Mouse (Mus musculus) cerebral cortex, adult 2 months (tissue): ENCODE results near the gene Peli2.

Experiments used
- WGBS: fragments of 180-500 bp; shearing (Covaris S2); methylation state at CpG from one replicate; pipeline ENCODE4 v1.1.7; 2018; 5-methylcytosine and 5-hydroxymethylcytosine counted together

Peli2 gene

DNA sequence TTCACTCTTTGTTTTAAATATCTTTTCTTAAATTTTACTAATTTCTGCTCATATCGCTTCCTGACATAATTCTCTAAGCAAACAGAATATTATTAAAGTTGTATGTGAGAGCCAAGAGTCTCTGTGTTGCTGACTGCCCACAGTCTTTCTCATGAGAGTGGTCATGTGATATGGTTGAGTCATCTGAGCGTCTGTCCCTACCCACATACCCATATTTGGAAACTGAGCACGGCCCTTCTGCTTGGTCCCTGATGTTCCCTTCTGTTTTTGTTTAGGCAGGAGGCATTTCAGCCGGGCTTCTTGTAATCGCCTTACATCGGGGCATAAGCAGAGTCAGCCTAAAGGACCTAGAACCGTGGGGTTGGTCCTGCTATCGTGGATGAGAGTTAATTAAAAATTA is 68.7 kb downstream of the Peli2 start:
- 44% methylated on average over 8 of the region's 8 CpGs for WGBS

DNA sequence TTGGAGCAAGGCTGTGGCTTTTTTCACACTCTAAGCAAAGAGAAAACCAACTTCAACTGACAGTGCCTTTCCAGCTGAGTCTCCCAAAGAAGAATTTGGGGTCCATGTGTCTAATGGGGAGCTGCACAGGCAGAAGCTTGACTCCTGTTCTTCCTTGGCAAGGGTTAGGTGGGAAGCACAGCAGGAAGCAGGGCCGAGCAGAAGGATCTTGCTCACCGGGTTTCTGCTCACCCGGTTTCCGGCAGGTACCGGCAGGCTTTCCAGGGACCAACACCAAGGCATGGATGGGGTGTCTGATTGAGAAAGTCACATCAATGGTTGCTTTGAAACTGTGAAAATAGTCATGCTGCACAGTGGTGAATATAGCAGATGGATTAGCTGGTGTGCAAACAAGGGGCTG is 70.3 kb downstream of the Peli2 start:
- 83% methylated on average over 5 of the region's 5 CpGs for WGBS

DNA sequence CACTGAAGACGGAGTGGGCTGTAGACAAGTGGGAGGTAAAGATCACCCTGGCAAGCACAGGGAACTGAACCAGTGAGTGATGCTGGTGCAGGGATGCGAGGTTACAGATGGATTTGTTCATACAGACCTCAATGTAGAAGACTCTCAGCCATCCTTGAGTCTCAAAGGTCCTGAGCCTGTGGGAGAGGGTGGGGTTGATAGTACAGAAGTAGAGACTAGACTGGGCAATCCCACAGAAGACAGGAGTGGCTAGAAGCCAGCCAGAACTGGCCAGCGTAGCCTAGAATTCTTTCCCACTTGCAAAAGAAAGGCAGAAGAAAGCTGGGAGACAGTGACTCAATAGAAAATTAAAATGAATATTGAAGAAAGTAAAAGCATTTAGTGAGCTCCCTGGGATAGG is 71.3 kb downstream of the Peli2 start:
- WGBS = 89% methylated on average over 3 of the region's 3 CpGs

DNA sequence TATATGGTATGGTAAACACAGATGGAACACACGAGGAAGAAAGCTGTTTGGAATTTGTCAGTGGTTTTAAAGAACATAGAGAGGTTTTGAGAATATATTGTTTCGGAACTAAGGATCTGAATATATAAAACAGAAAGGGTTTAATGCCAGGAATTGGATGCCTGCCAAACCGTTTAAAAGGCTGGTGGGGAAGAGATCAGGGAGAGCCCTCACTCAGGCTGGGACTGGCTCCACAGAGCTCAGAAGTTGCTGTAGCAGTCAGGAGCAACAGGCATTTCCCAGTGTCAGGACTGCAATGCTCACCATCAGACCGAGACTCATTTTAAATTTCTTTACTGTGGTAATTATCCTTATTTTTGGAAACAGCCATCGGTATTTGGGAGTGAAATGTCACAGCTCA is 76.2 kb downstream of the Peli2 start:
- 53% methylated on average over 5 of the region's 5 CpGs for WGBS

DNA sequence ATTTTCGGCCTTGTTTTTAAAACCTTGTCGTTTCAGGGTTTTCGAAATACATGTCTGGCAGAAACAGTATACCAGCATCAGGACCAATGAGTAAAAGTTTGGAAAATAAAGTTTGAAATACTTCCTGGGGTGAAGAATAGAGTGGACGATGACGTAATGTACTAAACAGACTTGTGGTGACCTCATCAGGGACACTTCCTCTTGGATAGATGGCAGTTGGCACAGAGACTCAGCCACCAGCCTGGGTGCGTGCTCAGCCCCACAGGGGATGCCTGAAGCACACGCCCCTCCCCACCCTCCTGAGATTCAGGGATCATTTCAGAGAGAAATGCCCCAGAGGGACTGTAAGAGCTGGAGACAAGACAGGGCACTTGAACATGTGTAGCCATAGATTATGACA is 76.7 kb downstream of the Peli2 start:
- WGBS = 77% methylated on average over 7 of the region's 7 CpGs

DNA sequence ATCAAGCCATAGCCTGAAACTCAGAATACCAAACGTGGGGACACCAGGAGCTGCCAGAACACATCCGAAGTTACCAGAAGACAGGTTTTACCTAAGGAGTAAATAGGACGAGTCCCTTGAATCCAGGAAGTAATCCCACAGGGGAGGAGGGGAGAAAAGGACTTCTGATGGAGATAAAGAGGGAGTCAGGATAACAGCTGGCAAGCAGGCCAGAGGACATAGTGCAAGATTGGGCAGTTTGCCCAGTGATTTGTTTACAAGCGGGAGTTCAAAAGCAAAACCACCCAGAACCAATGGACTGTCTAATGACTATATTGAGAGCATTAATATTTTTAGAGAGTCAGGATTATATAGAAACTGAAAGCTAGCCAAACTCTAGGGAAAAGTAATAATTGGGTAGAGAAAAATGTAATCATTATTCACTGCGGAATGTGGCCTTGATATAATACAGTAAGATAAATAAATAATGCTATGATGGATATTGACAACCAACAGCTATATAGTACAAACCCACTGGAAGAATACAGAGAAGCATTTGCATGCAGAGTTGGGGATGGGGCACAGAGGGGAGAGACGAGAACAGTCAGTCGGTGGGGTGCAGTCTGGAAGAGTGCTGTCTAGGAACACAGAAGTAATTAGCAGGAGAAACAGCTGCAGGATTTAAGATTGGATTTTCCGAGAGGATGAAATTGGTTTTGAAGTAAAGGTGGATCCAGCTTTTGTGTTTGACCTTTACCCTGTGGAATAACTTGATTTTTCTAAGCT is 77.7 kb downstream of the Peli2 start:
- 73% methylated on average over 8 of the region's 8 CpGs for WGBS

DNA sequence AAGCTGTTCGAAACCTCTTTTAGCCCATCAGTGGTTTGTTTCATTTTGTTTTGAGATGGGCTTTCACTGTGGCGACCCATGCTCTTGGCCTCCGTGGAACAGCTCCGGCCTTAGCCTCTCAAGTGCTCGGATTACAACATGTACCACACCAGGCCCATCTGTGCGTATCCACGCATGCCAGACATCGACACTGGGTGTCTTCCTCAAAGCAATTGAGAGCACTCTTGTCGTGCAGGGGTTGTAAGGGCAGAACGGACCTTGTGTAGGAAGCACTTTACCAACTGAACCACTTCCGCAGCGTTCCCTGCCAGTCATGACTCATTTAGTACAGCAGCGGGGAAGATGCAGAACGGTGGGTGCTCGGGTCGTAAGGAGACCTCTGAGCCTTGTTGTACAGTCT is 78.3 kb downstream of the Peli2 start:
- WGBS = 78% methylated on average over 16 of the region's 16 CpGs

DNA sequence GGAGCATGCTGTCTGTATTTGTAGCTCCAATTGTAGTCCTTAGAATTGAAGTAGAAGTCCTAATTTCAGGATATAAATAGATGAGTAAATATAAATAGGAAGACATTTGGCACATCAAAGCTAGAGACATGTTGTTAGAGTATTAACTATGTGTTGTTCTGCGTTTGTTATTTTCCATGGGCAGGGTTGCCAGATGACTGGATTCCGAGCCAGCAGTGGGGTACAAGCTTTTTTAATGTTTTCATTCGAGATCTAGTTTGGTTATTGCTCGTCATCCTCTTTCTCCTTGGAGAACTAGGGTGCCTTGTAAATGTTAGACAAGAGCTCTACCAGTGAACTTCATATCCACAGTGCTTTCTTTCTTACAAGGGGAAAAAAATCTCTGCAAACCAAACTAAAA is 78.9 kb downstream of the Peli2 start:
- 56% methylated on average over 4 of the region's 4 CpGs for WGBS

DNA sequence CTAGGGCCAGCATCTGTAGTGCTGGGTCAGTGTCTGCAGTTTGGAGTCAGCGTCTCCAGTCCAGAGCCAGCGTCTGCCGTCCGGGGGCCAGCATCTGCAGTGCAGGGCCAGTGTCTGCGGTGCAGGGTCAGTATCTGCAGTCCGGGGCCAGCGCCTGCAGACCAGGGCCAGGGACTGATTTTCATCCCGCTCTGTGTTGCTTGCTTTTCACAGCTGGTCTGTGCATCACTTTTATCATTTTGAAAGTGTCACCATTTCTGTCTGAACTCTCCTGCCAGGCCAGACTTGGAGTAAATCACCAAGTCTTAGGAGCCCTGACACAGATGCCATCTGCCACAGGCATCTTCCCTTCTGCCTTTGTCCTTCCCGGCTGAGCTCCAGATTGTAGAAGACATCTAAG is 79.7 kb downstream of the Peli2 start:
- WGBS = 94% methylated on average over 9 of the region's 9 CpGs

DNA sequence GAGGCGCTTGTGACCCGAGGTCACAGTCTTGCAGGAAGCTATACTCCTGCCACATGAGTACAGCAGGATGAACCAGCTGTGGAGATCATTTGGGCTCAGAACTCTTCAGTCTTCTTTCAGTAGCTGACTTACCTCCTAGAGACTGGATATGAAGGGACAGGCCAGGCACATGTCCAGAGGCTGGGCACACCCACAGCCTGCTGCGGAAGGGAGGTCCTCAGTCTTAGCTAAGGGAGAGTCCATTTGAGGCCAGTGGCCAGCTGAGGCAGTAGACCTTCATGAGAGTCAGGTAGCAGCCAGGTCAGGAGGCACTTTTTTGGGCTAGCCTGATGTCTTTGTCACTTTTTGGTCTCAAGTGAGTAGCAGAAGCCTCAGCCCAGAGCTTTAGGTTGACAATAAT is 80.2 kb downstream of the Peli2 start:
- 77% methylated on average over 3 of the region's 3 CpGs for WGBS

DNA sequence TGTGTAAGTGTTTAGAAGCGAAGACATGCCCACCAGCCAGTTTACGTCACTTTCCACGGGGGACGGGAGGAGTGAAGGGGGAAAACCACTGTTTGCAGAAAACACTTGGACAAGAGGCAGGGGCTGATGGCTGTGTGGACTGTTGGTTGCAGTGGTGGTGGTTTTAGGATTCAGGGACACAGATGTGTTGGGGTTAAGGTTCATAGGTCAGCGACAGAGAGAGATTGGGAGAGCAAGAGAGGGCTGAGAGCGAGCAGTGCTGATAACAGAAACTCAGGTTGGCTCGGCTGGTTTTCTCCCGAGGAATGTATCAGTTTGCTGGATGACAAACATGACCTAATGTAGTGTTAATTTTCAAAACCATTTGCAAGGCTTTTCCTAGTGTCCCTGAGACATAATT is 80.8 kb downstream of the Peli2 start:
- WGBS = 85% methylated on average over 8 of the region's 8 CpGs

DNA sequence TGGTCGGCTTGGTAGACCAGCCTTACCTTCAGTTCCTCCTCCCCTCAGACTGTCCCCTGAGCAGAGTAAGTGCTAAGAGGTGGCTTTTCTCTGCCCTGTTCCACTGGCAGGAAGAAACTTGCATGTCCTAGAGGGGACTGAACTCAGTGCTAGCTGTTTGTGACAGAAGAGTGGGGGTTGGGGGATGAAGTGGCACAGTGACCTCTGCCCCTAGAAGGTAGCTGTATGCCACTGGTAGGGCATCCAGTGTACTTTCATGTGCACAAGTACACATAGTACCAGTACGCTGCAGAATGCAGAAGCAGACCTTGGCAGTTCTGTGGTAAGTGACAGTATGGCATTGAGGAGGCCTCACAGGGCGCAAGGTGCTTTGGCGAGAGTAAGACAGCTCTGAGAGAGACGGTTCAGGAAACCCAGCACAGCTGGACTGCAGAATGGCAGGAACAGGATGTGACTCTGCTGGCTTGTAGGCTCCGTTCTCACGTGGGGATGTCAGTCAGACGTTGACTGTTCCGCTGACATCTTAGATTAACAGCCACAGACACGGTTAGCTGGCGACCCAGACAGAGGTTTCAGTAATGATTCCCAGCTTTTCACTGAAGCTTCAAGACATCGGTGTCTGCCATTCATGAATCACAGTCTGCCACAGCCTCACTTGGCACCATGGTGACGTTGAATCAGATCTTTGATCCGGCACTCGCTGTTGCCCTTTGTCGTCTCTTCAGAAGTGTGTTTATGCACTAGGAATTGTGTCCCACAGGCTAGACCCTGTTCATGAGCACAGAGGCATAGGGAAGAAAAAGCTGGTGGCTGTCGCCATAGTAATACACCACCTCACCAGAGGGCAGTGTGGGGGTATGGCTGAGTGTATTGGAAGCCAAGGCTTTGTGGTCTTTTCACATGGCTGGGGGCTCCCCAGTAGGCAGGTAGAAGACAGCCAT is 81.7 kb downstream of the Peli2 start:
- 56% methylated on average over 17 of the region's 17 CpGs for WGBS

DNA sequence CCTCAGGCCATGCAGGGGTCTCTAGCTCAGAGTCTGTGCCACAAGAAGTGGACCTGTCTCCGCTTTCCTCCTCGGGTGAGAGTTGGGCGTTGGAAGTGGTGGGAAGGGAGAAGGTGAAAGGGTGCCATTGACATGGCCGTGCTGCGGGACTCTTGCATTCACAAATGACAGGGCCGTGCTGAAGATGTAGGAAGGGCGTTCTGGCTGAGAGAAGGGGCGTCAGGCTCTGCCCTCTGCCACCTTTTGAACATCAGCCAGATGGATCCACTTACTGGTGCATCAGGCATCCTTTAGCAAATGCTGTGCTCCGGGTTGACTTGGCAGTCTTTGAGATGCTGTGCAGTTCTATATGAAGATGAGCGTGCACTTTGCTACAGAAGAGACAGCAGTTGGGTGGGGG is 84.4 kb downstream of the Peli2 start:
- 90% methylated on average over 10 of the region's 10 CpGs for WGBS

DNA sequence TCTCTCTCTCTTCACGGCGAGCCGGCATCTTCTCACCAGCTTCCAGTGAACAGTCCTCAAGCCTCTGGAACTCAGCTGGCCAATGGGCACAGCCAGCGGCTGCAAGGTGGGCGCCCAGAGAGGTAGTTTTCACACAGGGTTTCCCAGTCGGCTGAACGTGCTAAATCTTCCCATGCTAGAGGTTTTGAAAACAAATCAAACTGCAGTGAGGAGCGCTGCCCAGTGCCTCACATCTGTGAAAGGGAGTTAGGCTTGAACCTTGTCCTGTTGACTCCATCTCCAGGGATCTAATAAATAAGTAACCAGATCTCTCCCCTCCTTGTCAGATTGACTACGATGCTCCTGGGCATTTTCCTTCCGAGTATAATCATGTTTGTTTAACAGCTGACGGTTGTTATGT is 85.0 kb downstream of the Peli2 start:
- 80% methylated on average over 11 of the region's 11 CpGs for WGBS

DNA sequence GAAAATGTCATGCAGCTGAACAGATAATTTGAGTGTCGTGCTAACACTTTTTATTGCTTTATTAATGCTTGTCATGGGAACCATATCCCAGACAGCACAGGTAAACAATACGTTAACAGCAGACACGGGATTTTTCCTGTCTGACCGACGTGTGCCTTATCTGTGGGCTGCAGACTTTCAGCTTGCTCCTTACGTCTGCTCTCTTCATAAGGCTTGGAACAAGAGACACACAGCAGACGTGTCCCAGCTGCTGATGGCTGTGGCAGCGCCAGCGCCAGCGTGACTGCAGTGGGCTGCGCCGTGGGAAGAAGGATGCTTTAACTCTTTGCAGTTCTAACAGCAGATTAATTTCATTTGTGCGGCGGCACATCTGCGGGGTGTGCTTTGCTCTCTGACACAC is 86.5 kb downstream of the Peli2 start:
- WGBS = 17% methylated on average over 15 of the region's 15 CpGs

DNA sequence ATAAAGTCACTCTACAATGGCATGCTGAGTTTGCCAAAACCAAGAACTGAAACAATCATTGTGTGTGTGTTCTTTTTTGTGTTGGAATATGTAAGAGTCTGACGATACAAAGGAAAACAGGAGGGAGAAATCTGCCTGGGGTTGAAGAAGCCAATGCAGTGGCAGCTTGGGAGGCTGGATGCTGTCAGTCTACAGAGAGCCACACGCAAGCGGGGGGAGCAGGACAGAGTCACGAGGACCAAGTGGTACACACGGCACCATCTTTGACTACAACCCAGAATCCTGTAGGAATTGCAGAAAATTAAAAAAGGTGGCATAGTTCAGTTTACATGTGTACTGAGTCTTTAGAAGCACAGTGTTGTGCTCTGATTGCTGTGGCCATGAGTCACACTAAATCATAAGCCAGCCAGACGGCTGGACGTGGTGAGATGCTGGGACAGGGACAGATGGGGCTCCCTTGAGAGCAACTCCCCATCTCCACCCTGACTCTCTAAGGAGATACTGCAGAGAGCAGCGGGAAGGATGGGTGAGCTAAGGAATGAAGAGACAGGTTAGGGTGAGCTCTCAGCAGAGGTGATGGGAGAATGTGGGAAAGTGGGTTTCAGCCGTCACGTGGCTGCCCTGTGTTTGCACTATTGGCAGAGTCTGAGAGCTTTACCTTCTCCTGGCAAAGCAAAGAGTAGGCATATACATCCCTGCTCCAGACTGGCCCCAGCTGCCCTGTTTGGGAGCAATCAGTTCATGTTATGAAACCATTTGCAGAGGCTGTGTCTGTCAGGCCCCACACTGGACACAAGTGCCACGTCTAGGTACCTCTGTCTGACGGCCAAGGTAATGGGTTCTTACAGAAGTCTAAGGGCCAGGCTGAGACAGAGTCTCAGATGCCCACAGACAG is 87.4 kb downstream of the Peli2 start:
- WGBS = 62% methylated on average over 12 of the region's 12 CpGs

DNA sequence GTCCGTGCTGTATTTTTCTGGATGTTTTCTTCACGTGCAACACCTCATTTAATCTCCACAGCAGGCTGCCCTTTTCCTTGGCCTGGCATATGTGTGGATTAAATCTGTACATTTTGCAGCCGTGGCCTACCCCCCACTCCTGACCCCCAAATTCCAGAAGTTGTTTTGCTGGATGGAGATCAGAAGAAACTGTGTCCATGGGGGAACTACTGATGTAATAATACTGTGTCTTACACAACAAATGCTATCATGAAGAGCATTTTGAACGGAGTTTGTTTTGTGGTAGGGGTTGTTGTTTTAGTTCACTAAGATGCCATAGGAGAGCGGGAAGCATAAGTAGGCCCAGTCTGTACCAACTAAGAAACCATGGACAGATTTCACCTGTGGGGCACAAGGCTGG is 88.8 kb downstream of the Peli2 start:
- 91% methylated on average over 5 of the region's 5 CpGs for WGBS

DNA sequence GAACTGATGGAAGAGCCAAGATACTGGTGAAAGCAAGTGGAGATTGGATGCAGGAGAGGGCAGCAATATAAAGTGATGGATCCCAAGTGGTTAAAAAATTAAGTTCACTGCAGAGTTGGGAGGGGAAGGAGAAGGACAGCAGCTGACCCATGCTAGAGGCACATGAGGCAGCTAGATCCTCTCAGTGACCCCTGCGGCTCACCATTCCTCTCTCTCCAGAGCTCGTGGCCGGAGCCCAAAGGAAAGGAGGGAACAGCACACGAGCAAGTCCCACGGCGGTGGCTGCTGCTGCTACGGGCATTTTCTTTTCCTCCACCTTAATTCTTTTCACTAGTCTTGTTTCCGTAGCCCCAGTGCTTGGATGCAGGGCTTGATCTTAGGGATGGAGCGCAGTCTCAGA is 89.5 kb downstream of the Peli2 start:
- WGBS = 83% methylated on average over 9 of the region's 9 CpGs

DNA sequence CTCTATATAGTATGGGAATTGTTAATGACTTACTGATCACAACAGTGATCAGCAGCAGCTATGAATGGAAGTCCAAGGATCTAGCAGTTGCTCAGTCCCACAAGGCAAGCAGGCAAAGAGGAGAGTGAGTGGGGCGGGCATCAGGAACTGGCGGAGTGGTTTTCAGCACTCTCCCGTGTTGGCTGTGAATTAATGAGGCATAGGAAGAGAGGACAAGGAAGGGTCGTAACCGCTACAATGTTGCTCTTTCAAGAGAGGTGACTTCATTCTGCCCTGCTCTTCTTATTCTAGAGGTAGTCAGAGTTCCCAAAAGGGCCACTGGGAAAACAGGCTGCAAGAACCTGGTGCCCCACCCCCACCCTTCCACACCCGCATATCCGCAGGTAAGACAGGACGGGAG is 90.9 kb downstream of the Peli2 start:
- 87% methylated on average over 8 of the region's 8 CpGs for WGBS

DNA sequence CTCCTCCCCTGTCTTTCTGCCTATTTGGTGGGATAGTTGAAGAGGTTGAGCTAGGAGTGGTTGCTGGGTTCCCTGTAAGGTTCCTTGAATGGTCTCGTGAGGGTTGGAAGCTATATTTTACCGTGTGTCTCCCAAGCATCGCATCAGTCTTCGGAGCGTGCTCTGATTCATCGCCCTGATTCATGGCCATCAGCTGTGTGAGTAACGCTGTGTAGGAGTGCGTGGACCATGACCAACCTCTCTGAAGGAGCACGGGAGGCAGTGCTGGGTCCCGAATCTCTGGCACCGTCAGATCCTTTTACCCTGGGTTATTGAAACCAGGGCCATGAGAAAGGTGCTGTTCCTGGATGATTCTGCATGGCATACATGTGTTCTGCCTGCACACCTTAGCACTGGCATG is 92.2 kb downstream of the Peli2 start:
- WGBS = 72% methylated on average over 11 of the region's 11 CpGs

DNA sequence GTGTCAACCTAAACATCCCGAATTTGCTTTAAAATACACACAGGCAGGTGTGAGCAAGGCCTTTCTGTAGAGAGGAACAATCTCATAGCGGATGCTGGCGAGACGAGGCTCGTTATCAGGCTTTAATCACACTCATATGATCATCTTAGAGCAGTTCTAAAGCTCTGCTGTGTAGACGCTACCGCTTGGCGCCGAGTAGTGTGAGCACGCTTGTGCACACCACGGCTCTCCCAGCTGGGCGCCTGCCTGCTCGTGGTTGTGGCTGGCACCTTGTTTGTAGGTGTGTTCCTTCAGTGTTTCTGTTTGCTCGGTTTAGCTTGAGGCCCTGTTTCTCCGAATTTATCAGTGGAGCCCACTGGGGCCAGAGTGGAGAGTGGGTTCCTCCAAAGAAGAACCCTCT is 93.0 kb downstream of the Peli2 start:
- WGBS = 82% methylated on average over 15 of the region's 15 CpGs

DNA sequence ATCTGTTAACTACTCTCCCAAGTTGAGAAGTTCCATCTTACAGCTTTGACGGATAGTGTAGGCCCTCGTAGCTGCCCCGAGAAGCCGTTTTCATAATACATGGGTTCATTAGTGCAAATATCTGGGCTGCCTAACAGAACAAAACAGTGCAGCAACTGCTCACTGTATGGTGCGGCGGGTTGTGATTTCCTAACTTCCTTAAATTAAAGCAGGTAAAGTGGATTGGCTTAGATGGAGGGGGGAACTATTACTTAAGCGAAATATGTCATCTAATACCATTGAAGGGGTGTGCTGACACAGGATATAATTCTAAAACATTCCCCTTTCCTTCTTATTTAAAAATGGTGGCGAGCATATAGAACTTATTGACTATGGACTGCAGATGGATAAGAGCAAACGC is 101.4 kb downstream of the Peli2 start:
- 94% methylated on average over 9 of the region's 9 CpGs for WGBS
